Mouse (Mus musculus) lung, postnatal 0 days (tissue): ENCODE measurements around the gene Ddx17.

Experiments used
- CTCF ChIP-seq: IDR thresholded peaks from 2 replicates; pipeline ENCODE4 v1.5.1; 2016; ENCODE audit warnings: antibody characterized with exemption, mild to moderate bottlenecking
- EP300 ChIP-seq: IDR thresholded peaks from 2 replicates; pipeline ENCODE4 v1.6.1; 2016; ENCODE audit warnings: antibody characterized with exemption, mild to moderate bottlenecking, control low read depth

DNA sequence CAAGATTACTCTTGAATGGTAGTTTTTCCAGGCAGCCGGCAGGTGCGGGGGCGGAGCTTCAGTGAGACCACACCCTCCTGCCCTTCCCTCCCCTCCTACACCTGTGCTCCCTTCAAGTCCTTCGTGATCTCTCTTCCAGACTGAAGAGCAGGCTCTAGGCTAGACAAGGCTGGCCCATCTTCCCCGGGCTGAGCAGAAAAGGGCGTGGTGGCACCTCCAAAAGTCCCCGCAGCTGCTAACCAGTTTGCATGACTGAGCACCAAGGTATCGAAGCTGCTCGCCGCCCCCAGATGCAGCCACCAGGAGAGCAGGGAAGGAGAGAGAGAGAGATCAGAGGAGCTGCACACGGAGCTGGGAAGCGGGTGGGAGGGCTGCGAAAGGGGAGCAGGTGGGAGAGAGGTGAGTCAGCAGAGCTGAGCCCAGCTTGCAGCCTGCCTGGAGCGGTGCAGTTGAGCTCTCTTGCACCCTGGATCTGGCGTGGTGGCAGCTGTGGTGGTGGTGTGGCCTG, 65.3 kb downstream of the Ddx17 start:
- TF ChIP-seq CTCF, result no peak
- TF ChIP-seq EP300, result no peak
